Mouse (Mus musculus) spleen, adult 2 months (tissue): Measurements from ENCODE around the gene E2f4. TPM values are rescaled to one million over a fixed set of nuclear protein-coding genes. Genes with fewer than 3 reads are reported as not detected.
A peak's percentile ranks its signal among the peaks of the same experiment; 100 is the strongest.

Experiments used
- DNase-seq, 2 experiments: peaks; one replicate each; pipeline versions ENCODE4 v3.0.0 to v3.0.0-alpha.2; 2012 to 2021; ENCODE audit warnings: low spot score in 2 of 2, low read depth in 1 of 2
- H3K27ac ChIP-seq: fragments of 200-500 bp; 2 replicates; pipeline ENCODE4 v1.5.1; 2012; ENCODE audit warnings: low read length, inconsistent platforms; ENCODE audit not compliant: insufficient read depth
- H3K27me3 ChIP-seq: fragments of 200-500 bp; 2 replicates; pipeline ENCODE4 v1.6.1; 2012; ENCODE audit warnings: mild to moderate bottlenecking, moderate library complexity, low read length, inconsistent platforms; ENCODE audit not compliant: control insufficient read depth, insufficient read depth
- H3K36me3 ChIP-seq: fragments of 200-500 bp; 2 replicates; pipeline ENCODE4 v1.6.1; 2012; ENCODE audit warnings: mild to moderate bottlenecking, low read length, inconsistent platforms; ENCODE audit not compliant: control insufficient read depth, insufficient read depth
- H3K4me1 ChIP-seq: fragments of 200-500 bp; 2 replicates; pipeline ENCODE4 v1.6.1; 2011; ENCODE audit warnings: inconsistent platforms; ENCODE audit not compliant: control insufficient read depth, insufficient read depth, insufficient read length
- H3K4me3 ChIP-seq: fragments of 200-500 bp; 2 replicates; pipeline ENCODE4 v1.5.1; 2011; ENCODE audit warnings: mild to moderate bottlenecking, inconsistent platforms; ENCODE audit not compliant: insufficient read depth, insufficient read length; ENCODE audit errors: extremely low read depth
- CTCF ChIP-seq: fragments of 200-500 bp; IDR thresholded peaks from 2 replicates; pipeline ENCODE4 v1.5.1; 2011; ENCODE audit warnings: mild to moderate bottlenecking, inconsistent platforms; ENCODE audit not compliant: insufficient read depth, insufficient read length, insufficient replicate concordance; ENCODE audit errors: extremely low read depth
- POLR2A ChIP-seq: fragments of 200-500 bp; IDR thresholded peaks from 2 replicates; pipeline ENCODE4 v1.6.1; 2011; ENCODE audit warnings: low read depth, low read length, inconsistent platforms
- WGBS: fragments of 180-500 bp; shearing (Covaris S2); methylation state at CpG from one replicate; pipeline ENCODE4 v1.1.7; 2018; 5-methylcytosine and 5-hydroxymethylcytosine counted together
- polyA plus RNA-seq: library from polyadenylated mRNA; depleted of rRNA; stranded (reverse); fragments of >200 nt; gene quantifications from 2 replicates; pipeline ENCODE4 v1.2.3, GENCODE M21; 2012

The E2f4 gene
- polyA plus RNA-seq, 1 experiment = 165 TPM

- peaks cover 15% of the 10 kb centered on the region for H3K4me1 ChIP-seq
- no peaks in the 10 kb centered on the region for H3K27me3 ChIP-seq
- 93% methylated on average over 19 of the region's 19 CpGs for WGBS
- H3K27ac ChIP-seq = no peak overlapping the region
- no peaks in the 10 kb centered on the region for H3K36me3 ChIP-seq
- H3K4me3 ChIP-seq = no peak overlapping the region
- TF ChIP-seq POLR2A = no peak
- TF ChIP-seq CTCF = no peak
- no peak for DNase-seq
Measured at GRCm38 (mm10) chr8:105293405-105293804, 4.1 kb upstream of the E2f4 start.

- Histone ChIP-seq H3K4me3 (0 out of 2 replicates have a peak overlapping the region, but pooled peaks have one; percentile 2), H3K27ac (no peak overlapping the region)
- 84% methylated on average over 9 of the region's 9 CpGs for WGBS
Measured at GRCm38 (mm10) chr8:105294776-105295175, 2.7 kb upstream of the E2f4 start.

GRCm38 (mm10) chr8:105295256-105295655, 2.2 kb upstream of the E2f4 start:
- no peaks in the 10 kb centered on the region for H3K27me3 ChIP-seq
- peak overlapping the region; percentile 11; the same call in 1 of the 2 replicates for H3K27ac ChIP-seq
- TF ChIP-seq POLR2A = no peak
- no peak for TF ChIP-seq CTCF
- 67% methylated on average over 11 of the region's 11 CpGs for WGBS
- peak overlapping the region; percentile 2; the same call in 1 of the 2 replicates for H3K4me3 ChIP-seq
- H3K36me3 ChIP-seq = peaks cover 7% of the 10 kb centered on the region
- H3K4me1 ChIP-seq = peaks cover 15% of the 10 kb centered on the region
- DNase-seq = no peak

More at GRCm38 (mm10) chr8:105294776-105295175, 2.7 kb upstream of the E2f4 start:
- Histone ChIP-seq H3K36me3 (peaks cover 3% of the 10 kb centered on the region; the same call in 1 of the 2 replicates), H3K27me3 (no peaks in the 10 kb centered on the region), H3K4me1 (peaks cover 20% of the 10 kb centered on the region)
- no peak for DNase-seq
- TF ChIP-seq CTCF (no peak), POLR2A (no peak)

- H3K36me3 ChIP-seq = peaks cover 11% of the 10 kb centered on the region
- peak within 1 kb of the TSS; percentile 2; the same call in 1 of the 2 replicates for H3K4me3 ChIP-seq
- peak within 1 kb of the TSS; percentile 11; the same call in 1 of the 2 replicates for H3K27ac ChIP-seq
- H3K27me3 ChIP-seq = no peaks in the 10 kb centered on the region
- DNase-seq = no peak
- peaks cover 10% of the 10 kb centered on the region; the same call in 1 of the 2 replicates for H3K4me1 ChIP-seq
- 17% methylated on average over 11 of the region's 11 CpGs for WGBS
- TF ChIP-seq CTCF (no peak), POLR2A (no peak)
Measured at GRCm38 (mm10) chr8:105295895-105296573, 1.4 kb upstream of the E2f4 start, which contains the start of gene Exoc3l. Gene Exoc3l (minus strand): TSS chr8:105296101.

- DNase-seq = no peak
- H3K4me3 ChIP-seq = peak overlapping the region; percentile 88
- H3K4me1 ChIP-seq = peaks cover 10% of the 10 kb centered on the region; the same call in 1 of the 2 replicates
- H3K27ac ChIP-seq = no peak overlapping the region; the same call in 1 of the 2 replicates
- no peaks in the 10 kb centered on the region for H3K27me3 ChIP-seq
- no peak for TF ChIP-seq CTCF
- TF ChIP-seq POLR2A = no peak
- peaks cover 30% of the 10 kb centered on the region for H3K36me3 ChIP-seq
- WGBS = 48% methylated on average over 18 of the region's 18 CpGs
Measured at GRCm38 (mm10) chr8:105298351-105299252, 1.1 kb downstream of the E2f4 start.

GRCm38 (mm10) chr8:105299962-105300361, 2.5 kb downstream of the E2f4 start:
- H3K27me3 ChIP-seq = no peaks in the 10 kb centered on the region
- no peak overlapping the region; the same call in 1 of the 2 replicates for H3K27ac ChIP-seq
- H3K36me3 ChIP-seq = peaks cover 37% of the 10 kb centered on the region
- no peak for TF ChIP-seq POLR2A
- no peak for TF ChIP-seq CTCF
- 85% methylated on average over 8 of the region's 8 CpGs for WGBS
- H3K4me3 ChIP-seq = no peak overlapping the region
- peaks cover 10% of the 10 kb centered on the region; the same call in 1 of the 2 replicates for H3K4me1 ChIP-seq
- DNase-seq = no peak

GRCm38 (mm10) chr8:105303396-105303795, 5.9 kb downstream of the E2f4 start:
- H3K27ac ChIP-seq = no peak overlapping the region
- no peak for DNase-seq
- H3K4me1 ChIP-seq = peaks cover 6% of the 10 kb centered on the region; the same call in 1 of the 2 replicates
- no peak for TF ChIP-seq POLR2A
- TF ChIP-seq CTCF = no peak
- 73% methylated on average over 8 of the region's 8 CpGs for WGBS
- no peak overlapping the region for H3K4me3 ChIP-seq
- H3K36me3 ChIP-seq = peaks cover 37% of the 10 kb centered on the region
- H3K27me3 ChIP-seq = no peaks in the 10 kb centered on the region
